Comparison of ENCODE assay signal across 11 mouse cellular contexts in the genomic region with DNA sequence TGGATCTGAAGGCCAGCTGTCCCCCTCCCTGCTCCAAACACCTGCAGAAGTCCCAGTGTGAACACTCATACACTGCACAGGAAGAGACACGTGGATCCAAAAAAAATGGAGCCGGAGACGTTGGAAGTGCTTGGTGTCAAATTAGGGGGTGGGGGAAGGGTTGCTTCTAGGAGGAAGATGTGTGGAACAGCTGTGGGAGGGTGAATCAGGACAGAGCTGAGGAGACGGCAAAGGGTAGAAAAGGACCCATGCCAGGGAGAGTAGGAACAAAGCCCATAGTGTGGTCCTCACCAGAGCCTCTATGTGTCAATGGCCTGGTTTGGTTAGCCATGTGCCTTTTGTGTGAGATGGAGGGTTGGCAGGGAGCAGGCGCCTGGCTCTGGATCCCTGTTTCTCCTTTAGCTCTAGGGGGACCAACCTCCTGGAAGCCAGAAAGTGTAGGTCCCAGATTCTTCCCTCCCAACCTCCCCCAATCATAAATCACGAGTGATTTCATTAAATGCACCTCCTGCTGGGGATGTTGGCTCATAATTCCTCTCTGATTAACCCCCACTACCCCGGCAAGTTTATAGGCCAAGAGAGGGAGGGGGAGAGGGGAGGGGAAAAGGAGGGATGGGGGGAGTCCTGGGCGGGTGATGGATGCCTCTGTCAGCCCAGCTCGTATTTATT. TPM values are rescaled to one million over a fixed set of nuclear protein-coding genes. Genes with fewer than 3 reads are reported as not detected.
DNase-seq lines count a peak whose midpoint lies in the region; ATAC-seq and TF ChIP-seq lines count a peak whose summit lies in the region.
"Had no signal": no experiment of that assay in that cellular context is flagged by ENCODE, and none has a peak within 500 bp of the region (broad histone marks: within the 10 kb centered on the region; RNA-seq: fewer than 3 reads in every experiment).

No protein-coding gene starts in this region.

- no peaks in the 10 kb centered on the region for H3K4me1 ChIP-seq in kidney, postnatal 0 days (replicated peaks; ENCODE audit: insufficient read depth, low read length)
- H3K4me1 ChIP-seq in limb, embryonic 13.5 days: peaks cover 17% of the 10 kb centered on the region

- no peak overlapping the region for H3K4me3 ChIP-seq in kidney, postnatal 0 days (replicated peaks; ENCODE audit: low read depth, low read length)
- H3K4me3 ChIP-seq in limb, embryonic 13.5 days: no peak overlapping the region
- no peak overlapping the region for H3K4me3 ChIP-seq in gastrocnemius, adult 2 months
- H3K4me3 ChIP-seq: embryonic facial prominence, embryonic 15.5 days had no signal

- 10% methylated on average over 9 of the region's 9 CpGs for WGBS in kidney, postnatal 0 days
- WGBS in limb, embryonic 13.5 days: 11% methylated on average over 9 of the region's 9 CpGs

- no peak for TF ChIP-seq CTCF in kidney, postnatal 0 days (IDR thresholded peaks at IDR 0.05; ENCODE audit: low read depth)
- TF ChIP-seq CTCF in gastrocnemius, adult 2 months (IDR thresholded peaks at IDR 0.05): no peak

- no peak overlapping the region for H3K27ac ChIP-seq in kidney, postnatal 0 days
- H3K27ac ChIP-seq in limb, embryonic 13.5 days: no peak overlapping the region
- H3K27ac ChIP-seq in gastrocnemius, adult 2 months: no peak overlapping the region
- H3K27ac ChIP-seq: embryonic facial prominence, embryonic 15.5 days had no signal

- no peak overlapping the region for H3K4me2 ChIP-seq in kidney, postnatal 0 days (ENCODE audit: low read length)
- H3K4me2 ChIP-seq in limb, embryonic 13.5 days (replicated peaks): peak overlapping the region; percentile 17; the same call in 1 of the 2 replicates
- H3K4me2 ChIP-seq: embryonic facial prominence, embryonic 15.5 days had no signal

- peak; percentile 21 for DNase-seq in kidney, postnatal 0 days (ENCODE audit: low spot score)
- DNase-seq in kidney, adult 18-20 months: no peak
- DNase-seq in Muller cell, postnatal 12 days (ENCODE audit: inconsistent ontology term): peak; percentile 23
- peak; percentile 71 for DNase-seq in brain, adult 2 months (ENCODE audit: low read depth, low spot score)
- no peak for DNase-seq in gastrocnemius, adult 2 months
- DNase-seq in adrenal gland, adult 8-10 months: no peak
- DNase-seq: cerebellum, adult 8-10 months; kidney, adult 9 months; lung, postnatal 10 days had no signal

- no peak overlapping the region for H3K9ac ChIP-seq in kidney, postnatal 0 days (ENCODE audit: low read depth, low read length)
- no peak overlapping the region for H3K9ac ChIP-seq in limb, embryonic 13.5 days
- H3K9ac ChIP-seq: embryonic facial prominence, embryonic 15.5 days had no signal

- no peaks in the 10 kb centered on the region for H3K9me3 ChIP-seq in kidney, postnatal 0 days (replicated peaks; ENCODE audit: low read length)
- H3K9me3 ChIP-seq in limb, embryonic 13.5 days: no peaks in the 10 kb centered on the region
- H3K9me3 ChIP-seq: embryonic facial prominence, embryonic 15.5 days had no signal

- ATAC-seq in kidney, postnatal 0 days (replicated peaks; ENCODE audit: low FRiP score, low read depth): 0 out of 2 replicates have a peak, but pooled peaks have one; percentile 14
- ATAC-seq in limb, embryonic 13.5 days (ENCODE audit: low FRiP score, low read depth): peak; percentile 52

- peaks cover 28% of the 10 kb centered on the region for H3K36me3 ChIP-seq in kidney, postnatal 0 days (ENCODE audit: insufficient read depth, low read length)
- H3K36me3 ChIP-seq in limb, embryonic 13.5 days: peaks cover 43% of the 10 kb centered on the region

- intact Hi-C loops in gastrocnemius, adult 2 months (cut with DNase I): no loop called here

- no peaks in the 10 kb centered on the region for H3K27me3 ChIP-seq in kidney, postnatal 0 days (ENCODE audit: insufficient read depth, low read length)
- peaks cover 2% of the 10 kb centered on the region; the same call in 1 of the 2 replicates for H3K27me3 ChIP-seq in limb, embryonic 13.5 days
- H3K27me3 ChIP-seq: embryonic facial prominence, embryonic 15.5 days had no signal

RNA-seq across cellular contexts. Expression of a gene that starts 16.6 kb away (rescaled TPM):
- 55.2 and 57.5 TPM in 2 replicates for polyA plus RNA-seq in kidney, postnatal 0 days (2015; fragmentation: Nextera tagmentation; extraction: Ambion mirVana)
- 57.7 and 58.3 TPM in 2 replicates for polyA plus RNA-seq in limb, embryonic 13.5 days (2015; fragmentation: Nextera tagmentation; extraction: Ambion mirVana)
- total RNA-seq in gastrocnemius, adult 2 months (2021): 10 to 100 TPM; 67.7 to 70.2 TPM
- total RNA-seq in adrenal gland, adult 8-10 months (2022): 100 to 1,000 TPM; 119 to 225 (median 182) TPM

RNA-seq across cellular contexts. Expression of a gene that starts 33.2 kb away (rescaled TPM):
- 102 and 110 TPM in 2 replicates for polyA plus RNA-seq in kidney, postnatal 0 days (2015; fragmentation: Nextera tagmentation; extraction: Ambion mirVana)
- 54.7 and 65.5 TPM in 2 replicates for polyA plus RNA-seq in limb, embryonic 13.5 days (2015; fragmentation: Nextera tagmentation; extraction: Ambion mirVana)
- 10 to 100 TPM; 25.6 to 33.1 TPM for total RNA-seq in gastrocnemius, adult 2 months (2021)
- 10 to 100 TPM in 2 of 4 experiments, 1 to 10 TPM in 2; 6.2 to 23.7 (median 10.8) TPM for total RNA-seq in adrenal gland, adult 8-10 months (2022)

Comparison
In these comparisons a context has a peak if more than half of its experiments do, and no peak if none do; other contexts are left out.
1. DNase-seq: peak in kidney, postnatal 0 days (single experiment), Muller cell, postnatal 12 days (single experiment) and brain, adult 2 months (single experiment); none in kidney, adult 18-20 months (single experiment), gastrocnemius, adult 2 months (single experiment) and adrenal gland, adult 8-10 months (single experiment).